Mouse (Mus musculus) urinary bladder, adult 2 months (tissue): ENCODE data around the gene Ccdc154. TPM values are rescaled to one million over a fixed set of nuclear protein-coding genes. Genes with fewer than 3 reads are reported as not detected.

Experiments
- DNase-seq: peaks from one replicate; pipeline ENCODE4 v3.0.0; 2022; ENCODE audit warnings: low spot score
- polyA plus RNA-seq: library from polyadenylated mRNA; depleted of rRNA; stranded (reverse); fragments of >200 nt; gene quantifications from 2 replicates; pipeline ENCODE4 v1.2.3, GENCODE M21; 2012; rRNA removed

The Ccdc154 gene
- polyA plus RNA-seq, 1 experiment, result 0.19 TPM

DNA sequence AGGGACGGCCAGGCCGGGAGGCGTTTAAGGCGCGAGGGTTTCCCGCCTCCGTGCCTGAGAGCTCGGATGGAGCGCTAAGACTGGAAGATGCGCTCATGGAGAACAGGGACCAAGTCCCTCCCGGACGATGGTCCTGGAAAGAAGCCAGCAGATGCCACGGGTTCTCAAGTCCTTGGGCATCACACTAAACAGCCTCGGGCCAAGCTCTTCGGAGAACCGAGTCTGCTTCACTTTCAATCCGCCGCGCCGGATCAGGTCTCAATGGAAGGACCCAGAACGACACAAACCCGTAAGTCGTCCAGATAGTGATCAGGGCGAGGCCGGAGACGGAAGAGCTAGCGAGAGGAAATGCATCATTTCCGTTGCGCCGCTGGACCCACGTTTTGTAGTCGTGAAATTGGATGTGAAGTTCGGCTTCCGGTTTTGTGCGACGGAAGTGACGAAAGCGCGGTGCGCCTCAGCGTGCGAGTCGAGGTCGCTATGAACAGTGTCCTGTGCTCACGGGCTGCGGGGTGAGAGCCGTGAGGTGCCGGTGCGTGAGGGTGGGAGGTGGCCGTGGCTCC lies 21.9 kb downstream of the Ccdc154 start, which contains the start of gene BC003965:
BC003965 (plus strand) TSS at position 426 of the 563 bp plus-strand sequence.
- peak; percentile 93 for DNase-seq

DNA sequence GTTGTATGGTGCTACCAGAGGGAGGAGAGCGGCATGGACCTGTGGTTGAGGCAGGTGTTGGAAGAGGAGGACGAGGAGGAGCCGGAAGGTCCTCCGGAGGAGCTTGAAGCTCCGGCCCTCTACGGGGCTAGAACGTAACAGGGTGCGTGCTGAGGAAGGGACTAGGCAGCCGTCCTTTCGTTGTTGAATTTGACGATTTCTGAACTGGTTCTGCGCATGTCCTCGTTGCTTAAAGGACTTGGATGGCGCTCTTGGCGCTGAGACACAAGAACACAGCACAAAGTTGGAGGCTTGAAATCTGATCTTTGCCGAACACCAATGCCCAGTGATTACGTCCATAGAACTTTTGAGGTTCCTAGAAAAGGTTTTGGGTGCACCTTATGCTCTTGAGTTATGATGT lies 22.7 kb downstream of the Ccdc154 start:
- DNase-seq, result no peak

DNA sequence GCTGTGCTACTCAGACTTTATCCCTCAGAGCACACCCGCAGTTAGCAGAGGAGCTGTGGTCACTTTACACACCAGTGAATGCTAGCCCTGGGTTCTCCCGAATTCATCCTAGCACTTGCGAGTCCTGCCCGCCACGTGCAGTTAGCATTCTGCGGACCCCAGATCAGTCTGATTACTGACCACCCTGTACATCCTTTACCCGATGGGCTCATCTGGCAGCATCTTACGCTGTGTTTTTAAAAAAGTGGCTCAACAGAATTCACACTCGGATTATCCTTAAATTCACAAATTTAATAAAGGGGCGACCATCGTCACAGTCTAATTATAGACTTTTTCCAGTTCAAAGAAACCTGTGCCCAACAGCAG lies 25.5 kb downstream of the Ccdc154 start:
- no peak for DNase-seq

DNA sequence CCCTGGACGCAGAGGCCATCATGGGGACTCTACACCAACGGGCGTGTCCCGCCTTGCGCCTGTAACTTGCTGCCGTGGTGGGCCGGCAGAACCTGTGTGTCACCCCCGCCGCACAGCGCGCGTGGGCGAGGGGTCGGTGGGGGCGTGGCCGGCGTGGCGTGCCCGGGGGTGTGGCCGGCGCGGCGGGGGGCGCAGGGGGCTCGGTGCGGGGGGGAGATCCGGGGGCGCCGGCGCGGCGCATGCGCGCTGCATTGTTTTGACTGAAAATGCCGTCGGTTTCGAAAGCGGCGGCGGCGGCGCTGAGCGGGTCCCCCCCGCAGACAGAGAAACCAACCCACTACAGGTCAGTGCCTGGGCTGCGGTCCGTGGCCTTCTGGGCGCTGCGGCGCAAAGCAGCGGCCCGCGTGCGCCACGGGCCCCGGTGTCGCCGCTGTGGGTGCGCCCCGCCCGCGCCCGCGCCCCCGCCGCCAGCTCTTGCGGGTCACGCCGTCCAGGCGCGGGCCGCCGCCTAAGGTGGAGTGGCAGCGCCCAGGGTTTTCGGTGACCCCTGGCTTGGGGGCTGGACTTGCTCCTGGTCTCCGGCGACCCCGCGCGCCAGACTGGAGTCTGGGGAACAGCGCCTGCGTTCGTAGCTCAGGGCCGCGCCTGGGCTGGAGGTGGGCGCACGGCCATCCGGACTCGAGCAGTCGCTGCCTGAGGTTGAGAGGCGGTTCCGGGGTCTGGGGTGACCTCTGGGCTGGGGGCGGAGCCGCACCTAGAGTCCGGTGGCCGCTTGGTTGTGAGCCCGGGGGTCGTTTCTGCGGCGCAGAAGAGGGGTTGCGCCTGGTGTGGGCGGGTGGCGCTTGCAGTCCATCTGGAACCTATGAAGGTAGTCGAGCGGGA lies 26.1 kb downstream of the Ccdc154 start, which contains the start of gene Unkl:
Unkl (plus strand) TSS at position 248 of the 882 bp plus-strand sequence.
- peak; percentile 69 for DNase-seq

DNA sequence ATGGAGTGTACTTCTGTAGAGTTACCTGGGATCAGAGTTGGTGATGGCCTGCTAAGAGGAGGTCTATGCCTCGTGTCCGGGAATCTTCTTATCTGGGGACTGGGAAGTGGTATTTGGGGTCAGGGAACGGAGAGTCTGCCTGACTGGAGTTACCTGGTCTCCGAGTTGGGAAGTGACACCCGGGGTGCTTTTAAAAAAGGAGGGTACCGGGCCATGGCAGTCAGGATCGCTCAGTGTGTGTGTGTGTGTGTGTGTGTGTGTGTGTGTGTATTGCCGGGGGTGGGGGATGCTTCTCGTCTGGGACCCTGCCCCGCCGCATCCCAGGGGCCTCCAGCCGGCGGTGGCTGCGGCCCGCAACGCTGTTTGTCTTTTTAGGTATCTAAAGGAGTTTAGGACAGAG lies 26.8 kb downstream of the Ccdc154 start:
- no peak for DNase-seq

DNA sequence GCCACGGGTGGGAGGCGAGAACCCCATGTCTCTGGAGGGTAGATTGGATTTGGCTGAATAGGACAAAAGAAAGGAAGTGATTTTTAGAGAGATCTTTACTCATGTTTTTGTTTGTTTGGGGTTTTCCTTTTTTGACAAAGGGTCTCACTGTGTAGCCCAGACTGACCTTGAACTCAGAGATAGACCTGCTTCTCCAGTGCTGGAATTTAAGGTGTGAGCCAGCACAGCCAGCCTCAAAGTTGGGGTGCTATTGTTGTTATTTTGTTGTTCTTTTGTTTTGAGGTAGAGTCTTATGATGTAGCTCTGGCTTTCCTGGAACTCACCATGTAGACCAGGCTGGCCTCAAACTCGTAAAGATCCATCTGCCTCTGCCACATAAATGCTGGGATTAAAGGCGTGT lies 40.1 kb downstream of the Ccdc154 start:
- no peak for DNase-seq

DNA sequence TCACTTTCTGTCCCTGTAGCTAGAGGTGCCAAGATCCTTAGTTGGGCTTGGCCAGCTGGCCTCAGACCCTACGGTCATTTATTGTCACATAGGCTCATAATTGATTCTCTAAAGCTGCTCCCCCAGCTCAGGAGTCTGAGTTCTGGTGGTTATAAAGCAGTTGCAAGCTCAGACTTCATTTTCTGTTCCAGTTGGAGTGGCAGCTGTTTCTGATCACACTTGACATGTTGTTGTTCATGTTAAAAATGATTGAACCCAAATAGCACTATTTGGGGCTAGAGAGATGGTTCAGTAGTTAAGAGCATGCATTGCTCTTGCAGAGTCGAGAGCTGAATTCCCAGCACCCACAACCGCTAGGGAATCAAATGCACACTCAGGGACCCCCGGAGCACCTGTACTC lies 47.7 kb downstream of the Ccdc154 start:
- no peak for DNase-seq

DNA sequence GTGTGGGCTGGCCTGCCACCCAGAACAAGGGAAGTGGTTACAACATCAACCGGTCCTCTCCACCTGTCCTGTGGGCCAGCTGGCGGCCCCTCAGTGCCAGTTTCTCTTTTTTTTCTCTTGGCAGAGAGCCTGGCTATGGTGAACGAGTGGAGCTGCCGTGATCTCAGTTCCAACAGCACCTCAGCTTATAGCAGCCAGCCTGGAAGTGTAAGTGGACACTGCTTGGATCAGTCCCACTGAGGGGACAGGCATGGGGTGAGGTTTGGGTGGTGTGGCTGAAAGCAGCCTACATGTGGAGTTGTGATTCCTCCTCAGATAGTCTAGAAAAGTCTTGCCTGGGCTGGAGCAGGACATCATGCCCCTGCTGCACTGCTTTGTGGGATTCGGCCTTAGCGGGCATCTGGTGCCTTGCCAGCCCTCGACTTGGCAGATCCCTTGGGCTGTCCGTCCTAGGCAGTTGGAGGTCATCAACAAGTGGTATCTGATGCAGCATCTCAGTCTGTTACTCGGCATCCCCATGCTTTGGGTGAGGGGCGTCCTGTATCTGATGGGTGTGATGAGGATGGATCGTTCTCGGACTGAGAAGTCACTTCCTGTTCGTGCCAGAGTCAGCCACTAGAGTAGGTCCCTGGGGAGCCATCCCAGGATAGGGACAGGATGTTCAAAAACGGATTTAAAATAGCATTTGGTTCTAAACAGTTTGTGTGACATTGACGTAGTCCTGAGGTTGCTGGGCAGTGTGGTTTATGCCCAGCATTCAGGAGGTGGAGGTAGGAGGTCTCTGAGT lies 48.6 kb downstream of the Ccdc154 start:
- no peak for DNase-seq

DNA sequence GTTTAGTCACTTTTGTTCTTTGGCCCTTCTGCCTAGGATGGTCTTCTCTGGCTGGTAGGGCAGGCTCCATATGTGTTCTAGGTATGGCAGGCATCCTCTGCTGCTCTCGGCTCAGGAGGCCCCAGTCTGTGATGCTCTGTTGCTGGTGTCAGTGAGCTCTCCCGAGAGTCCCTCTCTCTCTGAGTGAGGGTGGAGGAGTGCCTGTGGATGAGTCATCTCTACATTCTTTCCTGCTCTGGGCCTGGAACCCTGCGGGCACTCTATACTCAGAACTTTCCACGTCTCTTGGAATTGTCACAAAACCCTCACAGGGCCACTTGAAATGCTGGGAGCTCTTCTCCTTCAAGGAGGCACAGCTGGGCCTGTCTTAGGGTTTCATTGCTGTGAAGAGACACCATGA lies 49.4 kb downstream of the Ccdc154 start:
- no peak for DNase-seq

DNA sequence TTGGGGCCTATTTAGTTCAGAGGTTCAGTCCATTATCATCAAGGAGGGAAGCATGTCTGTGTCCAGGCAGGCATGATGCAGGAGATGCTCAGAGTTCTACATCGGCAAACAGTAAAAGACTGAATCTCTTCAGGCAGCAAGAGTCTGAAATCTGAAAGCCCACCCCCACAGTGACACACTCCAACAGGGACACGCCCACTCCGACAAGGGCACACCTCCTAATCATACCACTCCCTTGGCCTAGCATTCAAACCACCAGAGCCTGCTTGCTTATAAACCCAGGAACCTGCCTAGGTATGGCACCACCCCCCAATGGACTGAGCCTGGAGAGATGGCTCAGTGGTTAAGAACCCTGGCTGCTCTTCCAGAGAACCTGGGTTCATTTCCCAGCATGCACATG lies 53.2 kb downstream of the Ccdc154 start:
- DNase-seq, result no peak

DNA sequence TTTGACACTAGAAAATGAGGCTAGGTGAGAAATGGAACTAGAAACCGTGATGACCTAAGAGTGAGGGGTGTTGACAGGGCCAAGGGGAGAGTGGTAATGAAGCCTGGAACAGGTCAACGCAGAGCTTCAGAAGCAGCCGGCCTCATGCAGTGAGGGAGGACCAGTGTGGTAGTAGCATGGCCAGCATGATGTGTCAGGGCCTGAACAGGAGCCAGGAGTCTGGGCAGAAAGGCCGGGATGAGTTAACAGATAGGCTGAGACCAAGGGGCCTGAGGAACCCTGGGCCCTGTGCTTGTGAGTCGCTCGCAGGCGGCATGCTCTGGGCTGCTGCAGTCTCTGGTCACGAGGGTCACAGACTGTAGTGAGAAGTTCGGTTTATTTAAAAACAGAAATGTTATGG lies 56.7 kb downstream of the Ccdc154 start:
- DNase-seq, result no peak

DNA sequence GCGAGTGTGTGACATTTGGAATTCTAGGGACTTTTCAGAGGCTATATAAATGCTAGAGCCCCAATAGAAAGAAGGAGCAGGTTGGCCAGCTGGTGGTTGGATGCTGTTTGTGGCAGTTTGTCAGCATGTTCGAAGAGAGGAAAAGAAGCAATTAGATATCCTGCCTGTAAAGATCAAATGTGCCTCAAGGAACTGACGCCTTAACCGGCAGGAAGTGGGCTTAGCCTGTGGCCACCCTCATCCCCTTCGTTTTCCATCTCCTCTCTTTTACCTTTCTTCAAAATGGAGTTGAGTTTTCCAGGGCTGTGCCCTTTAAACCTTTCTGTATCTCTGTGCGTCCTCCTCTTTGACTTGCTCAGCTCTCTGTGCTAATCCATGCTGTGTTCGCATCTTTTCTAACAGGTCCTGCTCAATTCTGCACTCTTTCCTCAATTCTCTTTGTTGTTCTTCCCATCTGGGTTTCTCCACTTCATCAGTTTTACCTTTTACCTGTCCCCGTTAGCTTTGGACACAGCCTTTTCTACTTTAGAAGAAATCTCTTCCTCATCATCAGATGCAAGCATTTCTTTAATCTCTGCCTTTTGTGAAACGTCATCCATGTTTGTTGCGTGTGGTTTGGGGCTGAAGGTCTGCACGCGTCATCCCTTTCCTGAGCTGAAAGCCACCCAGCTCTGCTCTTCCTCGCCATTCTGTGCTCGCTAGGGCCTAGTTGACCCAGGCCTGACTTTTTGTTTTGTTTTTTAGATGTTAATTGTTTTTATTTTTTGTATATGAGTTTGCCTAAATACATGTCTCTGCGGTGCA lies 57.4 kb downstream of the Ccdc154 start:
- DNase-seq, result no peak

DNA sequence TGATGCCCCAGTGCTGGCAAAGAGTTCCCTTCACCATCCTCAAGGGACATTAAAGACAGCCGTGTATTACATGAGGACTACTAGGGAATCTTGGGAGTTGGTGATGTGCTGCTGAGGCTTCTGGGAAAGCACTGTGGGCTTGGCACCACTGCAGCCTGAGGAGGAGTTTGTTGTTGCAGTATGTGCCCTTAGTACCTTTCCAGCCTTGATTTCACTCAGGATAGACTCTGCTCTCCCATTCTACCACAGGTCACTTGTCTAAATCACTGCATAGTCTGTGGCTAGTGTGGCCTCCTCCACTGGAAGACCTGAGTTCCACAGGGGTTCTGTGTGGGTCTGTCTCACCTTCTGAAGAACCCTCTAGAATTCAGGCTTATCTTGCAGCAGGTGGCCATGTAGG lies 58.5 kb downstream of the Ccdc154 start:
- DNase-seq, result no peak

Other genes starting within 250 kb of the Ccdc154 start
- 86.0 and 88.1 TPM in 2 replicates for gene Mapk8ip3, start 225.5 kb upstream of the Ccdc154 start, polyA plus RNA-seq
- 17.8 and 22.6 TPM in 2 replicates for gene Jpt2, start 201.8 kb upstream of the Ccdc154 start, polyA plus RNA-seq
- gene Cramp1l, start 146.7 kb upstream of the Ccdc154 start, polyA plus RNA-seq, result 15.7 and 16.0 TPM in 2 replicates
- gene Ift140, start 146.4 kb upstream of the Ccdc154 start, polyA plus RNA-seq, result 11.9 and 12.7 TPM in 2 replicates
- gene Tmem204, start 78.9 kb upstream of the Ccdc154 start, polyA plus RNA-seq, result 36.2 and 42.6 TPM in 2 replicates
- gene Telo2, start 46.5 kb upstream of the Ccdc154 start, polyA plus RNA-seq, result 16.8 and 18.5 TPM in 2 replicates
- gene Ptx4, start 41.7 kb upstream of the Ccdc154 start, polyA plus RNA-seq, result not detected in 2 replicates
- 34.2 and 35.0 TPM in 2 replicates for gene Clcn7, start 29.1 kb upstream of the Ccdc154 start, polyA plus RNA-seq
- gene Gm38655, start 13.0 kb downstream of the Ccdc154 start, polyA plus RNA-seq, result 0.07 TPM in 1 of 2 replicates, not detected in the other
- 16.5 and 20.9 TPM in 2 replicates for gene BC003965, start 22.1 kb downstream of the Ccdc154 start, polyA plus RNA-seq
- 15.6 and 16.4 TPM in 2 replicates for gene Unkl, start 25.9 kb downstream of the Ccdc154 start, polyA plus RNA-seq
- gene Gnptg, start 77.7 kb downstream of the Ccdc154 start, polyA plus RNA-seq, result 43.2 and 48.8 TPM in 2 replicates
- 28.2 and 35.6 TPM in 2 replicates for gene Tsr3, start 77.7 kb downstream of the Ccdc154 start, polyA plus RNA-seq
- 8.7 and 11.1 TPM in 2 replicates for gene Baiap3, start 93.9 kb downstream of the Ccdc154 start, polyA plus RNA-seq
- 322 and 393 TPM in 2 replicates for gene Ube2i, start 112.2 kb downstream of the Ccdc154 start, polyA plus RNA-seq
- 0.28 and 0.40 TPM in 2 replicates for gene Prss34, start 135.9 kb downstream of the Ccdc154 start, polyA plus RNA-seq
- gene Prss28, start 146.2 kb downstream of the Ccdc154 start, polyA plus RNA-seq, result not detected in 2 replicates
- gene Prss29, start 156.2 kb downstream of the Ccdc154 start, polyA plus RNA-seq, result not detected in 2 replicates
- gene Tpsab1, start 183.1 kb downstream of the Ccdc154 start, polyA plus RNA-seq, result 0.28 and 0.37 TPM in 2 replicates
- gene Tpsb2, start 203.8 kb downstream of the Ccdc154 start, polyA plus RNA-seq, result 7.2 and 9.2 TPM in 2 replicates
- 0.22 and 0.40 TPM in 2 replicates for gene Tpsg1, start 206.8 kb downstream of the Ccdc154 start, polyA plus RNA-seq